Mouse (Mus musculus): ENCODE results near the gene Gpkow. TPM values are rescaled to one million over a fixed set of nuclear protein-coding genes. Genes with fewer than 3 reads are reported as not detected.
A peak's percentile ranks its signal among the peaks of the same experiment; 100 is the strongest.

Gpkow gene
- polyA plus RNA-seq, 2 experiments: 7.0 to 12.6 TPM

- 67% methylated on average over 13 of the region's 14 CpGs for WGBS (ENCODE audit: insufficient replicate concordance)
- DNase-seq (ENCODE audit: low read depth in 3 of 3, low spot score in 3 of 3) (no peak), ATAC-seq (ENCODE audit: insufficient read depth) (peak; percentile 64)
- no peaks in the 10 kb centered on the region for H3K9me3 ChIP-seq (ENCODE audit: control insufficient read depth, low read length)
- peaks cover 0 to 12% of the 10 kb centered on the region in 2 experiments; a peak in 2 of 4 replicates for H3K4me1 ChIP-seq (replicated peaks; ENCODE audit: control insufficient read depth in 2 of 2, insufficient read depth in 2 of 2, low read length in 1 of 2)
- H3K4me2 ChIP-seq (ENCODE audit: low read depth): no peak overlapping the region
- H3K4me3 ChIP-seq (ENCODE audit: insufficient read depth in 1 of 2, low read depth in 2 of 2, low read length in 2 of 2): no peak overlapping the region
- H3K9ac ChIP-seq (replicated peaks): no peak overlapping the region
- no peaks in the 10 kb centered on the region for H3K36me3 ChIP-seq (replicated peaks; ENCODE audit: control insufficient read depth, insufficient read depth, low read depth)
- TF ChIP-seq CTCF (IDR thresholded peaks at IDR 0.05; ENCODE audit: low read depth) (no peak), EP300 (IDR thresholded peaks at IDR 0.05; ENCODE audit: low read depth) (no peak)
- H3K27ac ChIP-seq: no peak overlapping the region
- H3K27me3 ChIP-seq (ENCODE audit: control insufficient read depth, insufficient read depth, low read length): no peaks in the 10 kb centered on the region
Measured at GRCm38 (mm10) chrX:7739336-7740081, 42.6 kb downstream of the Gpkow start.

- peaks cover 0 to 12% of the 10 kb centered on the region in 2 experiments; a peak in 2 of 4 replicates for H3K4me1 ChIP-seq (replicated peaks; ENCODE audit: control insufficient read depth in 2 of 2, insufficient read depth in 2 of 2, low read length in 1 of 2)
- H3K27me3 ChIP-seq (ENCODE audit: control insufficient read depth, insufficient read depth, low read length): no peaks in the 10 kb centered on the region
- WGBS (ENCODE audit: insufficient replicate concordance): 51% methylated on average over 10 of the region's 10 CpGs
- H3K4me3 ChIP-seq (ENCODE audit: insufficient read depth in 1 of 2, low read depth in 2 of 2, low read length in 2 of 2): no peak overlapping the region
- no peaks in the 10 kb centered on the region for H3K9me3 ChIP-seq (ENCODE audit: control insufficient read depth, low read length)
- peak overlapping the region; percentile 24; the same call in 1 of the 2 replicates for H3K4me2 ChIP-seq (ENCODE audit: low read depth)
- no peak overlapping the region for H3K9ac ChIP-seq (replicated peaks)
- H3K27ac ChIP-seq: no peak overlapping the region
- no peak for DNase-seq (ENCODE audit: low read depth in 3 of 3, low spot score in 3 of 3)
- no peaks in the 10 kb centered on the region for H3K36me3 ChIP-seq (replicated peaks; ENCODE audit: control insufficient read depth, insufficient read depth, low read depth)
- ATAC-seq (ENCODE audit: insufficient read depth): no peak
- TF ChIP-seq EP300 (IDR thresholded peaks at IDR 0.05; ENCODE audit: low read depth): no peak
- TF ChIP-seq CTCF (IDR thresholded peaks at IDR 0.05; ENCODE audit: low read depth): no peak
Measured at GRCm38 (mm10) chrX:7740082-7740819, 43.3 kb downstream of the Gpkow start.

GRCm38 (mm10) chrX:7741103-7741502, 44.2 kb downstream of the Gpkow start:
- WGBS (ENCODE audit: insufficient replicate concordance): 37% methylated on average over 5 of the region's 5 CpGs
- Histone ChIP-seq H3K9ac (replicated peaks) (no peak overlapping the region), H3K27ac (no peak overlapping the region), H3K4me2 (ENCODE audit: low read depth) (peak overlapping the region; percentile 24; the same call in 1 of the 2 replicates), H3K9me3 (ENCODE audit: control insufficient read depth, low read length) (no peaks in the 10 kb centered on the region), H3K4me3 (ENCODE audit: insufficient read depth in 1 of 2, low read depth in 2 of 2, low read length in 2 of 2) (no peak overlapping the region), H3K36me3 (replicated peaks; ENCODE audit: control insufficient read depth, insufficient read depth, low read depth) (no peaks in the 10 kb centered on the region), H3K4me1 (replicated peaks; ENCODE audit: control insufficient read depth in 2 of 2, insufficient read depth in 2 of 2, low read length in 1 of 2) (peaks cover 0 to 12% of the 10 kb centered on the region in 2 experiments; a peak in 2 of 4 replicates), H3K27me3 (ENCODE audit: control insufficient read depth, insufficient read depth, low read length) (no peaks in the 10 kb centered on the region)
- DNase-seq (ENCODE audit: low read depth in 3 of 3, low spot score in 3 of 3) (no peak), ATAC-seq (ENCODE audit: insufficient read depth) (peak; percentile 27; the same call in 1 of the 2 replicates)
- TF ChIP-seq EP300 (IDR thresholded peaks at IDR 0.05; ENCODE audit: low read depth) (no peak), CTCF (IDR thresholded peaks at IDR 0.05; ENCODE audit: low read depth) (no peak)

GRCm38 (mm10) chrX:7743470-7743869, 46.5 kb downstream of the Gpkow start:
- Histone ChIP-seq H3K4me3 (ENCODE audit: insufficient read depth in 1 of 2, low read depth in 2 of 2, low read length in 2 of 2) (no peak overlapping the region), H3K27ac (no peak overlapping the region), H3K9ac (replicated peaks) (no peak overlapping the region), H3K4me1 (replicated peaks; ENCODE audit: control insufficient read depth in 2 of 2, insufficient read depth in 2 of 2, low read length in 1 of 2) (peaks cover 0 to 12% of the 10 kb centered on the region in 2 experiments; a peak in 2 of 4 replicates), H3K36me3 (replicated peaks; ENCODE audit: control insufficient read depth, insufficient read depth, low read depth) (no peaks in the 10 kb centered on the region), H3K9me3 (ENCODE audit: control insufficient read depth, low read length) (no peaks in the 10 kb centered on the region), H3K4me2 (ENCODE audit: low read depth) (no peak overlapping the region), H3K27me3 (ENCODE audit: control insufficient read depth, insufficient read depth, low read length) (no peaks in the 10 kb centered on the region)
- DNase-seq (ENCODE audit: low read depth in 3 of 3, low spot score in 3 of 3) (no peak), ATAC-seq (ENCODE audit: insufficient read depth) (no peak)
- TF ChIP-seq EP300 (IDR thresholded peaks at IDR 0.05; ENCODE audit: low read depth): no peak
- peak; percentile 67 for TF ChIP-seq CTCF (IDR thresholded peaks at IDR 0.05; ENCODE audit: low read depth)
- 46% methylated on average over 5 of the region's 5 CpGs for WGBS (ENCODE audit: insufficient replicate concordance)

GRCm38 (mm10) chrX:7744940-7745339, 48.0 kb downstream of the Gpkow start:
- no peak for TF ChIP-seq CTCF (IDR thresholded peaks at IDR 0.05; ENCODE audit: low read depth)
- TF ChIP-seq EP300 (IDR thresholded peaks at IDR 0.05; ENCODE audit: low read depth): no peak
- Histone ChIP-seq H3K9ac (replicated peaks) (no peak overlapping the region), H3K36me3 (replicated peaks; ENCODE audit: control insufficient read depth, insufficient read depth, low read depth) (no peaks in the 10 kb centered on the region), H3K4me1 (replicated peaks; ENCODE audit: control insufficient read depth in 2 of 2, insufficient read depth in 2 of 2, low read length in 1 of 2) (peaks cover 0 to 10% of the 10 kb centered on the region in 2 experiments; a peak in 2 of 4 replicates), H3K4me3 (ENCODE audit: insufficient read depth in 1 of 2, low read depth in 2 of 2, low read length in 2 of 2) (no peak overlapping the region), H3K4me2 (ENCODE audit: low read depth) (no peak overlapping the region), H3K27me3 (ENCODE audit: control insufficient read depth, insufficient read depth, low read length) (no peaks in the 10 kb centered on the region), H3K9me3 (ENCODE audit: control insufficient read depth, low read length) (no peaks in the 10 kb centered on the region), H3K27ac (no peak overlapping the region)
- ATAC-seq (ENCODE audit: insufficient read depth) (no peak), DNase-seq (ENCODE audit: low read depth in 3 of 3, low spot score in 3 of 3) (no peak)
- WGBS (ENCODE audit: insufficient replicate concordance): 32% methylated on average over 1 of the region's 1 CpGs

Measured in liver, embryonic 14.5 days (tissue).